Mouse (Mus musculus) heart, postnatal 4 days (tissue): ENCODE results near the gene Dnajc14. TPM values are rescaled to one million over a fixed set of nuclear protein-coding genes. Genes with fewer than 3 reads are reported as not detected.
"Not testable (repeated sequence)": the region's sequence is repeated elsewhere in the genome, so short reads cannot be mapped to it uniquely, and the experiment has no call there.

Experiments used
- DNase-seq: peaks from one replicate; pipeline ENCODE4 v3.0.0; 2021
- total RNA-seq, 2 experiments: library from RNA; stranded (reverse); gene quantifications; 2 replicates each; pipeline ENCODE4 v1.2.3; 2021

The Dnajc14 gene
- total RNA-seq, 2 experiments from 2014 or later = 45.0 to 48.0 TPM

- DNase-seq = peak; percentile 99
Measured at GRCm38 (mm10) chr10:128821358-128822056, 17.6 kb downstream of the Dnajc14 start, which contains the start of gene Ormdl2. Gene Ormdl2, minus strand, starts transcription at chr10:128821645.

GRCm38 (mm10) chr10:128822135-128822534, 18.3 kb downstream of the Dnajc14 start:
- DNase-seq = no peak

- not testable (repeated sequence) for DNase-seq
Measured at GRCm38 (mm10) chr10:128823087-128823486, 19.2 kb downstream of the Dnajc14 start.

GRCm38 (mm10) chr10:128823821-128824220, 20.0 kb downstream of the Dnajc14 start:
- no peak for DNase-seq

GRCm38 (mm10) chr10:128837400-128837799, 33.5 kb downstream of the Dnajc14 start:
- DNase-seq = no peak

- DNase-seq = no peak
Measured at GRCm38 (mm10) chr10:128839434-128839833, 35.6 kb downstream of the Dnajc14 start.

- DNase-seq = no peak
Measured at GRCm38 (mm10) chr10:128840612-128841011, 36.8 kb downstream of the Dnajc14 start.

- no peak for DNase-seq
Measured at GRCm38 (mm10) chr10:128843260-128843659, 39.4 kb downstream of the Dnajc14 start.

GRCm38 (mm10) chr10:128845516-128845915, 41.7 kb downstream of the Dnajc14 start:
- DNase-seq = no peak

GRCm38 (mm10) chr10:128846664-128847063, 42.8 kb downstream of the Dnajc14 start:
- no peak for DNase-seq

GRCm38 (mm10) chr10:128848426-128848825, 44.6 kb downstream of the Dnajc14 start:
- no peak for DNase-seq

- no peak for DNase-seq
Measured at GRCm38 (mm10) chr10:128850339-128850738, 46.5 kb downstream of the Dnajc14 start.

- DNase-seq = no peak
Measured at GRCm38 (mm10) chr10:128861176-128861575, 57.3 kb downstream of the Dnajc14 start.

- DNase-seq = no peak
Measured at GRCm38 (mm10) chr10:128866042-128866441, 62.2 kb downstream of the Dnajc14 start.

GRCm38 (mm10) chr10:128866518-128866917, 62.7 kb downstream of the Dnajc14 start:
- DNase-seq = no peak

Other genes starting within 250 kb of the Dnajc14 start
- 10 to 100 TPM; 81.9 to 82.5 TPM for gene Pa2g4, start 238.1 kb upstream of the Dnajc14 start, total RNA-seq
- gene Erbb3, start 214.4 kb upstream of the Dnajc14 start, total RNA-seq = 1 to 10 TPM; 7.1 to 8.2 TPM
- 100 to 1,000 TPM; 505 to 516 TPM for gene Rps26, start 177.3 kb upstream of the Dnajc14 start, total RNA-seq
- gene Ikzf4, start 158.1 kb upstream of the Dnajc14 start, total RNA-seq = 1 to 10 TPM; 1.7 to 2.4 TPM
- 10 to 100 TPM; 11.6 to 12.1 TPM for gene Suox, start 130.0 kb upstream of the Dnajc14 start, total RNA-seq
- gene Rab5b, start 107.8 kb upstream of the Dnajc14 start, total RNA-seq = 10 to 100 TPM; 65.1 to 66.3 TPM
- gene Pmel, start 99.9 kb upstream of the Dnajc14 start, total RNA-seq = 1 to 10 TPM; 1.3 to 1.8 TPM
- gene Cdk2, start 99.0 kb upstream of the Dnajc14 start, total RNA-seq = 10 to 100 TPM; 59.2 to 63.1 TPM
- gene Dgka, start 59.2 kb upstream of the Dnajc14 start, total RNA-seq = 1 to 10 TPM; 5.3 to 6.5 TPM
- 10 to 100 TPM; 20.3 to 21.9 TPM for gene Pym1, start 56.2 kb upstream of the Dnajc14 start, total RNA-seq
- gene Mmp19, start 13.2 kb upstream of the Dnajc14 start, total RNA-seq = 1 to 10 TPM; 2.3 to 2.9 TPM
- 10 to 100 TPM; 12.8 to 15.4 TPM for gene Tmem198b, start 308 bp downstream of the Dnajc14 start, total RNA-seq
- 10 to 100 TPM; 56.1 to 57.3 TPM for gene Sarnp, start 13.3 kb downstream of the Dnajc14 start, total RNA-seq
- 10 to 100 TPM in 1 of 2 experiments, 1 to 10 TPM in 1; 9.5 to 10.1 TPM for gene Ormdl2, start 17.6 kb downstream of the Dnajc14 start, total RNA-seq
- gene Gdf11, start 87.7 kb downstream of the Dnajc14 start, total RNA-seq = 1 to 10 TPM; 3.8 to 4.1 TPM
- 100 to 1,000 TPM; 216 to 226 TPM for gene Cd63, start 96.9 kb downstream of the Dnajc14 start, total RNA-seq
- gene Rdh5, start 118.8 kb downstream of the Dnajc14 start, total RNA-seq = 1 to 10 TPM; 5.3 to 5.6 TPM
- 100 to 1,000 TPM; 152 to 180 TPM for gene Bloc1s1, start 120.0 kb downstream of the Dnajc14 start, total RNA-seq
- gene Itga7, start 129.8 kb downstream of the Dnajc14 start, total RNA-seq = 10 to 100 TPM; 69.6 to 78.5 TPM
- under 1 TPM in 1 of 2 experiments, not detected in 1; 0.21 TPM for gene Mettl7b, start 156.9 kb downstream of the Dnajc14 start, total RNA-seq
- gene Olfr9, start 185.4 kb downstream of the Dnajc14 start, total RNA-seq = not detected
- gene Olfr763, start 206.7 kb downstream of the Dnajc14 start, total RNA-seq = not detected
- gene Olfr764-ps1, start 235.8 kb downstream of the Dnajc14 start, total RNA-seq = not detected
- gene Olfr765, start 245.9 kb downstream of the Dnajc14 start, total RNA-seq = not detected